Mouse (Mus musculus): ENCODE measurements around the gene Tcf12.
A peak's percentile ranks its signal among the peaks of the same experiment; 100 is the strongest.

Tcf12 gene

GRCm38 (mm10) chr9:71841850-71842249 is 269.8 kb downstream of the Tcf12 start:
- DNase-seq (ENCODE audit: low spot score in 2 of 2): no peak

GRCm38 (mm10) chr9:71837366-71837765 is 274.3 kb downstream of the Tcf12 start:
- DNase-seq (ENCODE audit: low spot score in 2 of 2): no peak

- no peak for DNase-seq (ENCODE audit: low spot score in 2 of 2)
These were observed 275.3 kb downstream of the Tcf12 start for GRCm38 (mm10) chr9:71836366-71836765.

- no peak for DNase-seq (ENCODE audit: low spot score in 2 of 2)
These were observed 276.4 kb downstream of the Tcf12 start for GRCm38 (mm10) chr9:71835203-71835815.

- no peak for DNase-seq (ENCODE audit: low spot score in 2 of 2)
These were observed 277.0 kb downstream of the Tcf12 start for GRCm38 (mm10) chr9:71834707-71835106.

- peak; percentile 76 to 92 for DNase-seq (ENCODE audit: low spot score in 2 of 2)
These were observed 279.6 kb downstream of the Tcf12 start for GRCm38 (mm10) chr9:71831756-71832699.

GRCm38 (mm10) chr9:71830994-71831393 is 280.7 kb downstream of the Tcf12 start:
- DNase-seq (ENCODE audit: low spot score in 2 of 2): no peak

- no peak for DNase-seq (ENCODE audit: low spot score in 2 of 2)
These were observed 281.3 kb downstream of the Tcf12 start for GRCm38 (mm10) chr9:71830365-71830764.

- no peak for DNase-seq (ENCODE audit: low spot score in 2 of 2)
These were observed 281.9 kb downstream of the Tcf12 start for GRCm38 (mm10) chr9:71829753-71830152.

GRCm38 (mm10) chr9:71829137-71829536 is 282.5 kb downstream of the Tcf12 start:
- no peak for DNase-seq (ENCODE audit: low spot score in 2 of 2)

- no peak for DNase-seq (ENCODE audit: low spot score in 2 of 2)
These were observed 284.3 kb downstream of the Tcf12 start for GRCm38 (mm10) chr9:71827371-71827770.

GRCm38 (mm10) chr9:71826040-71826525 is 285.6 kb downstream of the Tcf12 start:
- no peak for DNase-seq (ENCODE audit: low spot score in 2 of 2)

GRCm38 (mm10) chr9:71822003-71822402 is 289.7 kb downstream of the Tcf12 start:
- no peak for DNase-seq (ENCODE audit: low spot score in 2 of 2)

- no peak for DNase-seq (ENCODE audit: low spot score in 2 of 2)
These were observed 293.2 kb downstream of the Tcf12 start for GRCm38 (mm10) chr9:71818453-71818852.

GRCm38 (mm10) chr9:71816121-71816520 is 295.6 kb downstream of the Tcf12 start:
- no peak for DNase-seq (ENCODE audit: low spot score in 2 of 2)

GRCm38 (mm10) chr9:71813565-71813964 is 298.1 kb downstream of the Tcf12 start:
- no peak for DNase-seq (ENCODE audit: low spot score in 2 of 2)

- DNase-seq (ENCODE audit: low spot score in 2 of 2): no peak
These were observed 298.8 kb downstream of the Tcf12 start for GRCm38 (mm10) chr9:71812914-71813313.

GRCm38 (mm10) chr9:71812402-71812801 is 299.3 kb downstream of the Tcf12 start:
- no peak for DNase-seq (ENCODE audit: low spot score in 2 of 2)

- no peak for DNase-seq (ENCODE audit: low spot score in 2 of 2)
These were observed 300.3 kb downstream of the Tcf12 start for GRCm38 (mm10) chr9:71811404-71811803.

GRCm38 (mm10) chr9:71810723-71811122 is 300.9 kb downstream of the Tcf12 start:
- no peak for DNase-seq (ENCODE audit: low spot score in 2 of 2)

GRCm38 (mm10) chr9:71808640-71809254 is 302.9 kb downstream of the Tcf12 start:
- no peak for DNase-seq (ENCODE audit: low spot score in 2 of 2)

GRCm38 (mm10) chr9:71807801-71808200 is 303.9 kb downstream of the Tcf12 start:
- no peak for DNase-seq (ENCODE audit: low spot score in 2 of 2)
